Mouse (Mus musculus): ENCODE results near the gene Def6. TPM values are rescaled to one million over a fixed set of nuclear protein-coding genes. Genes with fewer than 3 reads are reported as not detected.

The Def6 gene
- polyA plus RNA-seq, 1 experiment, result 3.4 TPM

DNA sequence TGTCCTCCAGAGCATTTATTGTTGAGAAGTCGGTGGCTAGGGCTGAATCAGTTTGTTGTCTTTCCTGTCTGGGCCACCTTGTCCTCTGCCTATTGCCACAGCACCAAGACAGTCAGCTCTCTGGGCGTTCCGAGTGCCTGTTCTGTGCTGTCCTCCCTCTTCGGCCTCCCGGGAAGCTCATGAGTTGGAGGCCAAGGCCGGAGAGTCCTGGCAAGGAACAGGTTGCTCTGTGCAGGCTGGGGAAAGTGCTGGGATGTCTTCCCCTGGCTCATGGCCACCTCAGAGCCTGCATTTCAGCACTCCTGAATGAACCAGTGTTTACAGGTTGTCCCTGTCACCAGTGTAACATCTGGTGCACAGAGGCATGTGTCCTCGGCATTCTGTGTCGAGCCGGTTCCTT is 64.7 kb downstream of the Def6 start:
- no peak overlapping the region for H3K4me2 ChIP-seq (ENCODE audit: low read depth)
- H3K79me2 ChIP-seq (ENCODE audit: control insufficient read depth, insufficient read depth), result peaks cover 20% of the 10 kb centered on the region
- no peaks in the 10 kb centered on the region for H3K36me3 ChIP-seq (ENCODE audit: control insufficient read depth, insufficient read depth)
- no peaks in the 10 kb centered on the region for H3K27me3 ChIP-seq (ENCODE audit: control insufficient read depth, insufficient read depth, insufficient read length)
- H3ac ChIP-seq (ENCODE audit: control insufficient read depth, insufficient read length), result no peak overlapping the region
- no peak for TF ChIP-seq MYOD1 (IDR thresholded peaks at IDR 0.05; ENCODE audit: control insufficient read depth in 1 of 3, insufficient read length in 2 of 3, low read depth in 2 of 3)
- no peak for TF ChIP-seq MYOG (IDR thresholded peaks at IDR 0.05; ENCODE audit: control insufficient read depth in 1 of 3, insufficient read depth in 1 of 3, insufficient read length in 2 of 3, low read depth in 2 of 3)
- TF ChIP-seq POLR2AphosphoS2 (IDR thresholded peaks at IDR 0.05; ENCODE audit: insufficient read length, low read depth), result no peak
- H3K4me3 ChIP-seq, result no peak overlapping the region

DNA sequence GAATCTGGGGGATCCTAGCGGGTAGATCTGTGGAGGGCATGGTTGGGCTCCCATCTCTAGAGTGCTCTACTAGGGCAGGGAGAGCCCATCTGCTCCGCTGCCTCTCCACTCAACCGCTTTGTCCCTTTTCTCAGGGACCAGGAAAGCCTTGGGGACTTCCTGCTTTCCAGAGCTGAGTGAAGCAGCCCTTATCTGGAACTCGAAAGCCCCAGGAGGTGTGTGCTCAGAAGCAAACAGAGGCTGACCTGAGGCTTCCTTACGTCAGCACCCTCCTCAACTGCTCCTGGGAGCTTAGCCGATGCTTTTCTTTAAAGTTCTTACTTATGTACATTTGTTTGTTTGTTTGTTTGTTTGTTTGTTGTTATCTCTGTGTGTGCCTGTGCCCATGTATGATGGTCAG is 65.3 kb downstream of the Def6 start:
- H3ac ChIP-seq (ENCODE audit: control insufficient read depth, insufficient read length), result no peak overlapping the region
- peaks cover 20% of the 10 kb centered on the region for H3K79me2 ChIP-seq (ENCODE audit: control insufficient read depth, insufficient read depth)
- no peaks in the 10 kb centered on the region for H3K36me3 ChIP-seq (ENCODE audit: control insufficient read depth, insufficient read depth)
- H3K4me3 ChIP-seq, result no peak overlapping the region
- H3K27me3 ChIP-seq (ENCODE audit: control insufficient read depth, insufficient read depth, insufficient read length), result no peaks in the 10 kb centered on the region
- TF ChIP-seq TCF3 (IDR thresholded peaks at IDR 0.05; ENCODE audit: insufficient read length, low read depth), result no peak
- TF ChIP-seq REST (IDR thresholded peaks at IDR 0.05; ENCODE audit: insufficient read depth, insufficient read length), result no peak
- TF ChIP-seq CEBPB (IDR thresholded peaks at IDR 0.05; ENCODE audit: insufficient read depth, poor library complexity, severe bottlenecking), result no peak
- no peak for TF ChIP-seq MAX (IDR thresholded peaks at IDR 0.05; ENCODE audit: low read depth)
- no peak for TF ChIP-seq USF1 (IDR thresholded peaks at IDR 0.05; ENCODE audit: low read depth)
- no peak for TF ChIP-seq SRF (IDR thresholded peaks at IDR 0.05; ENCODE audit: control insufficient read depth, insufficient read length, low read depth)
- no peak for TF ChIP-seq MYOG (IDR thresholded peaks at IDR 0.05; ENCODE audit: control insufficient read depth in 1 of 3, insufficient read depth in 1 of 3, insufficient read length in 2 of 3, low read depth in 2 of 3)
- no peak for TF ChIP-seq POLR2A (IDR thresholded peaks at IDR 0.05; ENCODE audit: insufficient read length, low read depth)
- H3K4me2 ChIP-seq (ENCODE audit: low read depth), result no peak overlapping the region

DNA sequence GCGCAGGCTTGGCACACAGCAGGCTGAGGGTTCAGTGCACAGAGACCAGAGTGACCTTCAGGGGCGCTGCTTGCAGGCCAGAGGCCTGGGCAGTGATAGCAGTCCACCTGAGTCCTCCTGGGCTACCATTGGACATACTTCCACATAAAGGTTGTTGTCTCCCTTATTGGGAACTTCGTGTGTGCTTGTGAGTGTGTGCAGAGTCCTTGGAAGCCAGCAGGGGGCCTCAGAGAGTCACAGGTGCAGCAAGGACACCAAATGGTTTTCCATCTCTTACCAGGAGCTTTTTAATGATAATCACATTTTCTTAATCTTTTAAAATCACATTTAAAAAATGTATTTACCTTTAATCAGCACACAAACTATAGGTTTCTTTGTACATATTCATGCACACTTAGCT is 67.2 kb downstream of the Def6 start:
- no peak for TF ChIP-seq MYOD1 (IDR thresholded peaks at IDR 0.05; ENCODE audit: control insufficient read depth in 1 of 3, insufficient read length in 2 of 3, low read depth in 2 of 3)
- no peak for TF ChIP-seq MYOG (IDR thresholded peaks at IDR 0.05; ENCODE audit: control insufficient read depth in 1 of 3, insufficient read depth in 1 of 3, insufficient read length in 2 of 3, low read depth in 2 of 3)
- no peak for TF ChIP-seq MAX (IDR thresholded peaks at IDR 0.05; ENCODE audit: low read depth)
- TF ChIP-seq CEBPB (IDR thresholded peaks at IDR 0.05; ENCODE audit: insufficient read depth, poor library complexity, severe bottlenecking), result no peak
- TF ChIP-seq POLR2AphosphoS2 (IDR thresholded peaks at IDR 0.05; ENCODE audit: insufficient read length, low read depth), result no peak
- TF ChIP-seq POLR2A (IDR thresholded peaks at IDR 0.05; ENCODE audit: insufficient read length, low read depth), result no peak

GRCm38 (mm10) chr17:28277226-28277625 is 69.6 kb downstream of the Def6 start:
- H3K36me3 ChIP-seq (ENCODE audit: control insufficient read depth, insufficient read depth), result no peaks in the 10 kb centered on the region
- no peak overlapping the region for H3ac ChIP-seq (ENCODE audit: control insufficient read depth, insufficient read length)
- no peak overlapping the region for H3K4me2 ChIP-seq (ENCODE audit: low read depth)
- TF ChIP-seq REST (IDR thresholded peaks at IDR 0.05; ENCODE audit: insufficient read depth, insufficient read length) (no peak), TCF3 (IDR thresholded peaks at IDR 0.05; ENCODE audit: insufficient read length, low read depth) (no peak), POLR2AphosphoS2 (IDR thresholded peaks at IDR 0.05; ENCODE audit: insufficient read length, low read depth) (no peak)
- peaks cover 16% of the 10 kb centered on the region for H3K79me2 ChIP-seq (ENCODE audit: control insufficient read depth, insufficient read depth)
- no peak overlapping the region for H3K4me3 ChIP-seq
- no peaks in the 10 kb centered on the region for H3K27me3 ChIP-seq (ENCODE audit: control insufficient read depth, insufficient read depth, insufficient read length)

More for the DNA sequence above, 67.2 kb downstream of the Def6 start:
- Histone ChIP-seq H3K27me3 (ENCODE audit: control insufficient read depth, insufficient read depth, insufficient read length) (no peaks in the 10 kb centered on the region), H3K4me2 (ENCODE audit: low read depth) (no peak overlapping the region), H3K36me3 (ENCODE audit: control insufficient read depth, insufficient read depth) (no peaks in the 10 kb centered on the region), H3K4me3 (no peak overlapping the region), H3K79me2 (ENCODE audit: control insufficient read depth, insufficient read depth) (peaks cover 16% of the 10 kb centered on the region), H3ac (ENCODE audit: control insufficient read depth, insufficient read length) (no peak overlapping the region)

GRCm38 (mm10) chr17:28277721-28278120 is 70.1 kb downstream of the Def6 start:
- no peak overlapping the region for H3ac ChIP-seq (ENCODE audit: control insufficient read depth, insufficient read length)
- H3K4me3 ChIP-seq, result no peak overlapping the region
- no peak overlapping the region for H3K4me2 ChIP-seq (ENCODE audit: low read depth)
- H3K36me3 ChIP-seq (ENCODE audit: control insufficient read depth, insufficient read depth), result no peaks in the 10 kb centered on the region
- no peak for TF ChIP-seq POLR2AphosphoS2 (IDR thresholded peaks at IDR 0.05; ENCODE audit: insufficient read length, low read depth)
- no peak for TF ChIP-seq POLR2A (IDR thresholded peaks at IDR 0.05; ENCODE audit: insufficient read length, low read depth)
- TF ChIP-seq CEBPB (IDR thresholded peaks at IDR 0.05; ENCODE audit: insufficient read depth, poor library complexity, severe bottlenecking), result no peak
- peaks cover 16% of the 10 kb centered on the region for H3K79me2 ChIP-seq (ENCODE audit: control insufficient read depth, insufficient read depth)
- H3K27me3 ChIP-seq (ENCODE audit: control insufficient read depth, insufficient read depth, insufficient read length), result no peaks in the 10 kb centered on the region

- Histone ChIP-seq H3K79me2 (ENCODE audit: control insufficient read depth, insufficient read depth) (peaks cover 14% of the 10 kb centered on the region), H3K4me3 (no peak overlapping the region), H3K4me2 (ENCODE audit: low read depth) (no peak overlapping the region), H3K27me3 (ENCODE audit: control insufficient read depth, insufficient read depth, insufficient read length) (no peaks in the 10 kb centered on the region), H3ac (ENCODE audit: control insufficient read depth, insufficient read length) (no peak overlapping the region), H3K36me3 (ENCODE audit: control insufficient read depth, insufficient read depth) (no peaks in the 10 kb centered on the region)
- TF ChIP-seq USF1 (IDR thresholded peaks at IDR 0.05; ENCODE audit: low read depth), result no peak
- TF ChIP-seq SRF (IDR thresholded peaks at IDR 0.05; ENCODE audit: control insufficient read depth, insufficient read length, low read depth), result no peak
- TF ChIP-seq MYOD1 (IDR thresholded peaks at IDR 0.05; ENCODE audit: control insufficient read depth in 1 of 3, insufficient read length in 2 of 3, low read depth in 2 of 3), result no peak
- TF ChIP-seq CEBPB (IDR thresholded peaks at IDR 0.05; ENCODE audit: insufficient read depth, poor library complexity, severe bottlenecking), result no peak
- no peak for TF ChIP-seq TCF3 (IDR thresholded peaks at IDR 0.05; ENCODE audit: insufficient read length, low read depth)
- no peak for TF ChIP-seq E2F4 (IDR thresholded peaks at IDR 0.05; ENCODE audit: insufficient read depth)
- no peak for TF ChIP-seq REST (IDR thresholded peaks at IDR 0.05; ENCODE audit: insufficient read depth, insufficient read length)
- TF ChIP-seq POLR2AphosphoS2 (IDR thresholded peaks at IDR 0.05; ENCODE audit: insufficient read length, low read depth), result no peak
- no peak for TF ChIP-seq POLR2A (IDR thresholded peaks at IDR 0.05; ENCODE audit: insufficient read length, low read depth)
- TF ChIP-seq TCF12 (IDR thresholded peaks at IDR 0.05; ENCODE audit: insufficient read depth, poor library complexity, severe bottlenecking), result no peak
- TF ChIP-seq MAX (IDR thresholded peaks at IDR 0.05; ENCODE audit: low read depth), result no peak
- TF ChIP-seq MYOG (IDR thresholded peaks at IDR 0.05; ENCODE audit: control insufficient read depth in 1 of 3, insufficient read depth in 1 of 3, insufficient read length in 2 of 3, low read depth in 2 of 3), result no peak
Measured at GRCm38 (mm10) chr17:28278156-28278555, 70.6 kb downstream of the Def6 start.

Measured in myocyte (in vitro differentiated cells).